Mouse (Mus musculus): ENCODE measurements around the gene 2510039O18Rik. TPM values are rescaled to one million over a fixed set of nuclear protein-coding genes. Genes with fewer than 3 reads are reported as not detected.

Gene 2510039O18Rik
- total and polyA plus RNA-seq, 3 experiments, result 23.9 to 32.8 (median 27.9) TPM

DNA sequence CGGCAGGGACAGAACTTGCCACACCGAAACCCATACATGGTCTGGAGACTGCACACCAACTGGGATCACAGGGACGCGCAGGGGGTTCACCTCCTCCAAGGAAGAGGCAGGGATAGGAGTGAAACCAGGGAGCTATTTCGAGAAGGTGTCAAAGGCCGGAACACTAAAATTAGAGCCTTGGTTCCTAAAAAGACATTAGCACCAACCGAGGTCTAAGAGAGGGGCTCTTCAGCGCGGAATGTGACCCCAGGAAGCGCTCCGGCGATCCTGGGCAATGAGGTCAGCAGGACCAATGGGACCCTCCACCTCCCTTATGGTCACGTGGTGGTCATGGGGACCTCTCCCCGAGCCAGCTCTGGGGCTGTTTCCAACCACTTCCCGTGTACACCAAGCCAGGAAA lies 22.9 kb downstream of the 2510039O18Rik start:
- Histone ChIP-seq H3K79me2 (replicated peaks; ENCODE audit: control insufficient read depth, extremely low read depth, insufficient read depth, poor library complexity, severe bottlenecking) (no peaks in the 10 kb centered on the region), H3K9ac (ENCODE audit: insufficient read depth, low read depth) (no peak overlapping the region), H3K4me1 (ENCODE audit: control insufficient read depth in 1 of 2, insufficient read depth in 2 of 2) (peaks cover 5 to 10% of the 10 kb centered on the region in 2 experiments), H3K9me3 (replicated peaks; ENCODE audit: low read length) (no peaks in the 10 kb centered on the region), H3K4me2 (ENCODE audit: insufficient read depth, low read depth, poor library complexity, severe bottlenecking) (no peak overlapping the region), H3K4me3 (replicated peaks in 1 of 3; ENCODE audit: low read depth in 2 of 3, low read length in 2 of 3, poor library complexity in 1 of 3) (no peak overlapping the region), H3K27me3 (replicated peaks) (peaks cover 54% of the 10 kb centered on the region), H3K27ac (ENCODE audit: insufficient read depth, low read depth) (no peak overlapping the region), H3K36me3 (replicated peaks in 1 of 2; ENCODE audit: control insufficient read depth in 1 of 2, insufficient read depth in 1 of 2, low read length in 1 of 2) (no peaks in the 10 kb centered on the region)
- TF ChIP-seq ELF1 (IDR thresholded peaks at IDR 0.05; ENCODE audit: low read depth, low read length) (no peak), POLR2AphosphoS2 (IDR thresholded peaks at IDR 0.05; ENCODE audit: low read depth, low read length) (no peak), IRF4 (IDR thresholded peaks at IDR 0.05; ENCODE audit: low read depth, low read length) (no peak), MAZ (IDR thresholded peaks at IDR 0.05; ENCODE audit: low read depth, low read length) (no peak), CHD1 (IDR thresholded peaks at IDR 0.05; ENCODE audit: low read depth, low read length) (no peak), MAFK (IDR thresholded peaks at IDR 0.05; ENCODE audit: insufficient replicate concordance, low read length) (no peak), TCF12 (IDR thresholded peaks at IDR 0.05; ENCODE audit: low read depth, low read length) (no peak), POLR2A (IDR thresholded peaks at IDR 0.05; ENCODE audit: low read depth, low read length) (no peak), TBP (conservative IDR thresholded peaks at IDR 0.05; ENCODE audit: low read depth, low read length) (no peak), SMC3 (IDR thresholded peaks at IDR 0.05; ENCODE audit: low read depth, low read length) (no peak), MEF2A (IDR thresholded peaks at IDR 0.05; ENCODE audit: borderline replicate concordance, low read depth, low read length) (no peak), MYC (IDR thresholded peaks at IDR 0.05; ENCODE audit: low read depth, low read length) (no peak)
- dilution Hi-C loops (cut with MboI; ENCODE audit: extremely low pct_ligation_motif_present, extremely low pct_unique_long_range_greater_than_20kb, low sequenced_read_pairs) (no loop called here), in situ Hi-C loops (cut with MboI; ENCODE audit: low pct_ligation_motif_present, low pct_unique_long_range_greater_than_20kb, low sequenced_read_pairs) (loop anchor here (5.0 kb wide), 1 partner anchor 39 kb away; the partner anchor contains the start of gene Nppa)
- DNase-seq (ENCODE audit: extremely low read depth), result no peak

DNA sequence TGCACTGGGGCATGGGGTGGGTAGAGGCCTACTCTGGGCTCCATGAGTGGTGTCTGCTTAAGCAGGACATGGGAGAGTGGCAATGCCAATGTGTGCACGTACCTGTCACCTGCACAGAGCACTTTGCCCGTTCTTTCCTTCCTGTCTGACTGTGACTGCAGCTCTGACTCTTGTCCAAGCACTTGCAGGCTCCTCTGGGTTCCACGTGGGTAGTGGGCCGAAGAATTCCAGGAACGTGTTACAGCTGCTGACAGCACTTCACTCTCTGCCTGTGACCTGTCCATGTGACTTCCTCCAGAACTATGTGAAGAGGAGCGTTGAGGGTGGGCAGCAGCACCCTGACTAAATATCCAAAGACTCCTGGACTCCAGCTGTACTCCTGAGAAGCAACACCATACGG lies 25.0 kb downstream of the 2510039O18Rik start:
- no peak overlapping the region for H3K9ac ChIP-seq (ENCODE audit: insufficient read depth, low read depth)
- no peaks in the 10 kb centered on the region for H3K9me3 ChIP-seq (replicated peaks; ENCODE audit: low read length)
- peaks cover 2% of the 10 kb centered on the region in 2 experiments for H3K4me1 ChIP-seq (ENCODE audit: control insufficient read depth in 1 of 2, insufficient read depth in 2 of 2)
- H3K36me3 ChIP-seq (replicated peaks in 1 of 2; ENCODE audit: control insufficient read depth in 1 of 2, insufficient read depth in 1 of 2, low read length in 1 of 2), result no peaks in the 10 kb centered on the region
- H3K79me2 ChIP-seq (replicated peaks; ENCODE audit: control insufficient read depth, extremely low read depth, insufficient read depth, poor library complexity, severe bottlenecking), result no peaks in the 10 kb centered on the region
- dilution Hi-C loops (cut with MboI; ENCODE audit: extremely low pct_ligation_motif_present, extremely low pct_unique_long_range_greater_than_20kb, low sequenced_read_pairs), result no loop called here
- in situ Hi-C loops (cut with MboI; ENCODE audit: low pct_ligation_motif_present, low pct_unique_long_range_greater_than_20kb, low sequenced_read_pairs), result no loop called here
- H3K4me3 ChIP-seq (replicated peaks in 1 of 3; ENCODE audit: low read depth in 2 of 3, low read length in 2 of 3, poor library complexity in 1 of 3), result no peak overlapping the region
- peaks cover 70% of the 10 kb centered on the region for H3K27me3 ChIP-seq (replicated peaks)
- TF ChIP-seq IRF4 (IDR thresholded peaks at IDR 0.05; ENCODE audit: low read depth, low read length) (no peak), ZNF384 (IDR thresholded peaks at IDR 0.05; ENCODE audit: low read depth, low read length) (no peak), ETS1 (conservative IDR thresholded peaks at IDR 0.05; ENCODE audit: low read depth, low read length) (no peak), JUN (IDR thresholded peaks at IDR 0.05; ENCODE audit: insufficient read depth, low read depth, low read length) (no peak), RAD21 (IDR thresholded peaks at IDR 0.05; ENCODE audit: low read depth, low read length) (no peak), TCF12 (IDR thresholded peaks at IDR 0.05; ENCODE audit: low read depth, low read length) (no peak), MAX (IDR thresholded peaks at IDR 0.05; ENCODE audit: low read length) (no peak), ZKSCAN1 (IDR thresholded peaks at IDR 0.05; ENCODE audit: borderline replicate concordance, low read depth, low read length) (no peak), MYC (IDR thresholded peaks at IDR 0.05; ENCODE audit: low read depth, low read length) (no peak), USF2 (conservative IDR thresholded peaks at IDR 0.05; ENCODE audit: low read depth, low read length) (no peak), USF1 (IDR thresholded peaks at IDR 0.05; ENCODE audit: low read depth, low read length) (no peak), UBTF (IDR thresholded peaks at IDR 0.05; ENCODE audit: low read depth, low read length) (no peak), NRF1 (IDR thresholded peaks at IDR 0.05; ENCODE audit: low read depth, low read length) (no peak), MXI1 (IDR thresholded peaks at IDR 0.05; ENCODE audit: low read depth, low read length) (no peak)
- H3K27ac ChIP-seq (ENCODE audit: insufficient read depth, low read depth), result no peak overlapping the region
- DNase-seq (ENCODE audit: extremely low read depth), result no peak
- no peak overlapping the region for H3K4me2 ChIP-seq (ENCODE audit: insufficient read depth, low read depth, poor library complexity, severe bottlenecking)

Measured in CH12.LX (cell line).